Mouse (Mus musculus) ovary, adult 18-20 months (tissue): ENCODE data around the gene Gas2l3.
A peak's percentile ranks its signal among the peaks of the same experiment; 100 is the strongest.

Source experiments
- DNase-seq: peaks from one replicate; pipeline ENCODE4 v3.0.0; 2022; ENCODE audit warnings: low spot score, mixed read lengths

Gas2l3 gene

DNA sequence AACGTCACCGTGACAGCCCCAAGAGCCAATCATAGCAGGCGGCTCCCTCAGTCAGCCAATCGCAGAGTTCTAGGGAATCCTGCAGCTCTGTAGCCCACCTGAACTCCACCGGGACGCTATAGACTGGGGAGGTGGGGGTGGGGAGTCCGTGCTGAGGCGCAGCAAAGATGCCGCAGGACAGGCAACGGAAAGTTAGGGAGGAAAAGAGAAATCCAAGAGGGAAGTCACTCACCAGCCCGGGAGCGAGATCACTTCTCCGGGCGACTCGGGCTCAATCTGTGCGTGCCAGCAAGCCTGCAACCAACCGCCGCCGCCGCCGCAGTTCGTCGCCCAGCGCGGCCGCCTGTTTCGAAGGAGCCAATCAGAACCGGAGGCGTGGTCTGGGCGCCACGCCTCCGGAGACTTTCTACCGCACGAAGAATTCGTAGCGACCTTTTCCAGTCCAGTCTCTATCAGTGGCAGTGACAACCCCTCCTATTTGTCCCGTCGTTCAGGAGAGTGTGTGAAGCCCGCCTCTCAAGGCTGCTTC, at the start of gene Gas2l3:
Gene Gas2l3 (minus strand): TSS at position 345 of the 529 bp plus-strand sequence.
- DNase-seq, result peak; percentile 72

GRCm38 (mm10) chr10:89491321-89491720, 47.6 kb upstream of the Gas2l3 start:
- DNase-seq, result no peak

- no peak for DNase-seq
Observed at GRCm38 (mm10) chr10:89490250-89490649, 46.5 kb upstream of the Gas2l3 start.

GRCm38 (mm10) chr10:89489459-89489858, 45.7 kb upstream of the Gas2l3 start:
- no peak for DNase-seq

DNA sequence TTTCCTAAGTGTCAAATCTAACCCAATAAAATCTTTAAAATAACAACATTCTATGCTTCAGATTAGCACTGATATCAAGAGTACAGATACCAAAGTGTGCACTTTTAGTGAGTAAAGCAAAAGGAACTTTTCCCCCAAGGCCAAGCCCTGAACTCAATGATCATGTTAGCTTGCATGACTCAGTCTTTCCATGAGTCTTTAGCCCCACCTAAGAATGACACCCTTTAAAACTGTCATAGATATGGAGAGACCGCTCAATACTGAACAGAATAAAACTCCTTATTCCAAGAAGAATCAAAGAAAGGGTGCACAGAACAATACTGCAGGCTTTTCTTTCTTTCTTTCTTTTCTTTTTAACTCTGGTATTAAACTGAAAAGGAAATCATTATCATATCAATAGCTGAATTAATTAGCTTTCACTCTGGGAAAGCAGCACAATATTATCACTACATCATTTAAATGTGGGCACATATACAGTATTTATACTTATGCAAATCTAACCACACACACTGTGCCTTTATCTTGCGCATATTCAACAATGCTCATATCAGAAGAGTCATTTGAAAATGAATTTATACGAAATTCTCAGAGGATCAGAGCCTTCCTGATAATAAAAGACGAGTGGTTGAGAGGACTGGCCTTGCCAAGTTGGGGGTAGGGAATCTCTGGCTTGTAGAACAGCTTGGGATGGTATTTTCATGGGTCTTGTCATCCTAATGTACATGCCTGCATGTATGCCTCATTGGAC, 43.4 kb upstream of the Gas2l3 start:
- DNase-seq, result no peak

GRCm38 (mm10) chr10:89484907-89485306, 41.1 kb upstream of the Gas2l3 start:
- DNase-seq, result no peak

- DNase-seq, result no peak
Observed at GRCm38 (mm10) chr10:89483812-89484602, 40.2 kb upstream of the Gas2l3 start.

DNA sequence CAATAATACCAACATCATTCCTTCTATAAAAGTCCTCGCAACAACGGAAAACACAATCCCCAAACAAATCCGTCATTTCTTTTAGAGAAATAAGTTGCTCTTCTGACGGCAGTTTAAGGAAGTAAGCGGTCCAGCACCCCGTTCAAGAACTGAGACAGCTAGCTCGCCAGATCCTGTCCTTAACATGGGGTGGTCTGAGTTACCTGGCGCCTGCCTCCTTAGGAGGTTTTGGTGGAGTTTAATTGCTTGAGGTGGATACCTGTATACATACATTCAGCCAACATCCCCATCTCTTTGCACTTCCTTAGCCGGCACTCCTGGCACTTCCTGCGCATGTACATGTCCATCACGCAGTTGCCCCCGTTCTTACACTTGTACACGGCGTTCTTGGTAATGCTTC, 39.3 kb upstream of the Gas2l3 start:
- no peak for DNase-seq

- DNase-seq, result no peak
Observed at GRCm38 (mm10) chr10:89482142-89482681, 38.4 kb upstream of the Gas2l3 start.

DNA sequence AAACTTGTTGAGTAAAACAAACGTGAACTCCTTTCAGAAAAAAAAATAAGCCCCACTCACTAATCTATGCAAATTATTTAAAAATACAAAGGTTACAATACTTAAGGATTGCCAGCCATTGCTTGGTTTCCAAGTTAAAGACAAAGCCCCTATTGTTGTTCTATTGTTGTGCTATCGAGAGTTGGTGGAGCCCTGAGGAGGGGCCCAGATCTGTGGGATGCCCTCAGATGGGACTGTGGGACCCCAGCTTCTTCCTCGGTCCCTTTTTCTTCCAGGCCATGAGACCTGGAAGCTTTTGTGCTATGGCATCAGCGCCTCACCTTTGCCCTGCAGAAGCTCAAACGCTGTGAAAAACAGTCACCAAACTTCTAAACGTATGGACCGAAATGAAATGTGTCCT, 37.9 kb upstream of the Gas2l3 start:
- DNase-seq, result no peak

- DNase-seq, result no peak
Observed at GRCm38 (mm10) chr10:89478766-89479165, 35.0 kb upstream of the Gas2l3 start.

DNA sequence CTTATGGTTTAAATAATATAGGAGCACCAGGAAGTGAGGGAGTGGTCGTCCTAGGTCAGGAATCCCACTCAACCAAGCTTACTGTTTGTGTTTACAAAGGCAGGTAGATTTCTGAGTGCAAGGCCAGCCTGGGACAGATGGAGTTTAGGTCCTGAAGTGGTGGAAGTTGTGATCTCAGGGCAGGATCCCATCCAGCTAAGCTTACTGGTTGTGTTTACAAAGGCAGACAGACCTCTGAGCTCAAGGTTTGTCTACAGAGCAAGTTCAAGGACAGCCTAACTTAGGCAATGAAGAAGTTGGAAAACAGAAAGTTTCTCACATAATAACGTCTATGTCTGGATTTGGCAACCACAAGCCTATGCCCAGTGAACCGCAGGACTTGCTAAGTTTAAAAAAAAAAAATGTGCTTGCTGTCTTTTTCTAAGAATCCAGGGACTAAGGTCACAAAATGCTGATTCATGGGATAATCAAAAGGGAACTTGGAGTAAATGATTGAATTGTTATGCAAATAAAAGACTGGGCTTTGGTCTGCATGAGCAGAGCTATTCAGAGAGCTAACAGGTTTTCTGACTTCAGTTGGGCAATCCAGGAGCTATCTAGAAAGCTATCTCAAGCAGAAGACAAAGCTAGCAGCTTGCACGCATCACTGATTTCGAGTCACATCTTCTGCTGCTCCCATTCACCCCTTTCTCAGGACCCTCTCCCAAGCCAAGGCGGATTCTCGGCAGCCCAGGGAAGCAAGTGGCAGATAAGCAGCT, 27.0 kb upstream of the Gas2l3 start:
- DNase-seq, result no peak

DNA sequence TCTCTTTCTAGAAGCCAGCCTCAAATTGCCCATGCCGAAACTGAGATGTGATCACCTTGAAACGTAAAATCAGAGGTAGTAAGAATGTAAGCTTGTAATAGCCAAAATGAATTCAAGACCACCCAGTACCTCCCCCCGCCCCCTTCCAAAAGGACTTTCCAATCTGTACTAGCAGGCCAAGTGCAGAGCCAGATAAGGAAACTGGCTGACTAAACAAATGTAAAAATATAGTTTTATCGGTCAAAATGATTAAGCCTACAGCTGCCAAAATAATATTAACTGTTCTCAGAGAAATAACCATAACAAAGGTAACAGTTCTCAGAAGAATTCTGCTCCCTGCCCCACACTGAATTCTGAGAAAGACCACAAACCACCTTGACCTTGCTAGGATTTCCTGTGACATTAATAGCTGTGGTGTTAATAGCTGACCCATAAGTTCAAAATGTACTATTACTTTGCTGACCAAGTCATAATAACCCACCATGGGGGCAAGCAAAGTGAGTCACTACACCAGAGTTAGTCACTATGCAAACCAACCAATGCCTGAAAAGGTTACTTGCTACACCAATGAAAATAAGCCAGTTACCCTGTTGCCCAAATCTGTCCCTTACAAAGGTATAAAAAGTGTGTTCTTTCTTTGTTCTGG, 21.1 kb upstream of the Gas2l3 start:
- DNase-seq, result no peak

GRCm38 (mm10) chr10:89462890-89463289, 19.1 kb upstream of the Gas2l3 start:
- DNase-seq, result no peak

- peak; percentile 60 for DNase-seq
Observed at GRCm38 (mm10) chr10:89461856-89462507, 18.2 kb upstream of the Gas2l3 start.

GRCm38 (mm10) chr10:89460972-89461371, 17.2 kb upstream of the Gas2l3 start:
- no peak for DNase-seq

- DNase-seq, result peak; percentile 62
Observed at GRCm38 (mm10) chr10:89458770-89459169, 15.0 kb upstream of the Gas2l3 start.

GRCm38 (mm10) chr10:89453794-89454193, 10.0 kb upstream of the Gas2l3 start:
- DNase-seq, result no peak

- no peak for DNase-seq
Observed at GRCm38 (mm10) chr10:89453068-89453641, 9.4 kb upstream of the Gas2l3 start.

DNA sequence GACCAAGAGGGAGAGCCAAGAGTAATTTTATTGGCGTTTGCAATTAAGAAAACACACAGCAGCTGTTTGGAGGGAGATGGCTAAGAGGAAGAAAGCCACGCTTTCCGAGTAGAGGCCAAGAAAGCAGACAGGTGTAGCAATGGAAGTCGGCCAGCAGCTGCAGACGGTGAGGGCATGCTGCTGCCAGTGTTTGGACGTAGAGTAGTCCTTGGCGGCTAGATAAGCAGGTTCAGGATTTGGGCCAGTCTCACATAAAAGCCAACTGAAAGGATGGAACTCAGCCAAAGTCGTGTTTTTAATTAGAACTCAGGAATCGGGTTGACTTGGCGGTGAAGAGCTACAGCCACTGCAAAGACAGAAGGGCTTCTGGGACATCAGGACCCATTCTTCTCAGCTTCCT, 6.6 kb upstream of the Gas2l3 start:
- DNase-seq, result peak; percentile 50

GRCm38 (mm10) chr10:89444381-89444780, 614 bp upstream of the Gas2l3 start:
- DNase-seq, result no peak
